Mouse (Mus musculus): ENCODE data around the gene Nr1d1.

Gene Nr1d1

DNA sequence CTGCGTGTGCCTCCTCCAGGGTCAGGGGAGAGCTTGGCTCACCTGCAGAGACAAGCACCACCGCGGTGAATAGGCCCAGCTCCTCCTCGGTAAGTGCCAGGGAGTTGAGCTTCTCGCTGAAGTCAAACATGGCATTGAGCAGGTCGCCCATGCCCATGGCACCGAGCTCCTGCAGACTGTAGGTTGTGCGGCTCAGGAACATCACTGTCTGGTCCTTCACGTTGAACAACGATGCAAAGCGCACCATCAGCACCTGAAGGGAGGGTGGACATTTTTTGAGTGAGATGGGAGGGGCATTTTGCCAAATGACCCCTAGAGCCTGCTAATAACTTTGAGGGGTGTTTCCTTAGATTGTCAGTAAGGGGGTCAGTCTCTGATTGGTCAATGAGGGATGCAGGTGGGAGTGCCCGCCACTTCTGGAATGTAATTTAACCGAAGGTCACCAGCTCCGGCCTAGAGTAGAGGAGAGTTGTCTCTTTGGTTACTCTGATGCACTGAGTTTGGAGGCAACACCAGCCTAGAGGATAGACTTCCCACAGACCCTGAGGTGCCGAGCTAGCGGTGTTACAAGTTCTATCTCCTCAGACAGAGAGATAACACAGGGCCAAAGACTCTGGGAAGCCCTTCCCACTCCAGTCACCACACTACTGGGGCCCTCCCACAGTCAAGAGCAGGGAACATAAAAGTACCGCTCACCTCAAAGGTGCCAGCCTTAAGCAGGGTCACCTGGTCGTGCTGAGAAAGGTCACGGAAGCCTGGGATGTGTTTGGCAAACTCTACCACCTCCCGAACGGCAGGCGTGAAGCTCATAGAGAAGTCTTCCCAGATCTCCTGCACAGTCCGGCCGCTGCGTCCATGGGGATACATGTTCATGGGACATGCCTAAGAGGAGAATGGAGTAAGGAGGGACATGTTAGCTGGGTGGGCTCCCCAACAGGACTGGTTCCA lies 5.9 kb downstream of the Nr1d1 start:
- no peak for DNase-seq

DNA sequence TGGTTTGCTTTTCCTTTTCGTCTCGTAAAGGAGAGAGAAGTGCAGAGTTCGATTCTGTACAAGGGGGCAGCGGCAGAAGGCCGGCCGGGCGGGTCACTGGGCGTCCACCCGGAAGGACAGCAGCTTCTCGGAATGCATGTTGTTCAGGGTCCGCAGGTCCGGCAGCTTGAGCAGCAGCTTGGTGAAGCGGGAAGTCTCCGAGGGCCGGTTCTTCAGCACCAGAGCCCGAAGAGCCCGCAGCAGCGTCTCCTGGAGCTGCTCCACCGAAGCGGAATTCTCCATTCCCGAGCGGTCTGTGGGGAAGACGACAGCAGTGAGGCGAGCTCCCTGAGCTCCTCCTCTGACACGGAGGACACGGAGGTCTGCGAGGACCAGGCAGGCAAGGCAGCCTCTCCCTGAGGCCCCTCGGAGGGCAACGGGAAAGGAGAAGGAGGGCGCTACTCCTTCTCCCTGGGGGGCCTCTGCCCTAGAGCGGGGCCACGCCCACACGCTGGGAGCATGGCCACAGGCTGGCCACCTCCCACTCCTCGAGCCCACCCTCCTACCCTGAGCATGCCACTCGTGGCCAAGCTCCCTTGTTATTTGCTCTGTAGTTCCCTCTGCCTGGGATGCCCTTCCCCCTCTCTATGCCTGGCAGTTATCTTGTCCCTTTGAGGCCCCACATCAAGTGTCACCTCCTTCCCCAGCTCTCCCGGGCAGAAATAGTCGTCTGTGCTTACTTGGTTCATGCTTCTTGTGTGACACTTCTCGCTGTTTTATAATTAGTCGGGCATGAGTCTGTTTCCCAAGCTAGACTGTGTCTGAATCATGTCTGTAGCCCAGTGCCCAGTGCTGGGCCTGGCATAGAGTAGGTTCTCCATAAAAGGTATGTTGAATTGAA lies 6.8 kb downstream of the Nr1d1 start:
- no peak for DNase-seq

DNA sequence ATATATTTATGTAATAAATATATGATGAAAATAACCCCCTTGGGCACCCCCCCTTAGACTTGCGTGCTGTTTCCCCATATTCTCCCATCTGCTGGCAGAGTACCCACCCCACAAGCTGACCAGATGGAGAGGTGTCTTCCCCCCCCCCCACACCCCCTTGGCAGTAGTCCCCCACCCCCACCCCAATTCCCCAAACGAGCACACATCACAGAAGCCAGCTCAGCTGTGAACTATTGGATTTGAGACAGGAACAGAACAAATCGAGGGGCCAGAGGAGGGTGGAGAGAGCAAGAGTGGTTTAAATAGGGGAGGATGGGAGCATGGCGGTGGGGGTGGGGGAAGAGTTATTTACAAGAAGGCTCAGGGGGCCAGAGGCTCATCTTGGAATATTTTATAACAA lies 7.4 kb downstream of the Nr1d1 start:
- DNase-seq: no peak

DNA sequence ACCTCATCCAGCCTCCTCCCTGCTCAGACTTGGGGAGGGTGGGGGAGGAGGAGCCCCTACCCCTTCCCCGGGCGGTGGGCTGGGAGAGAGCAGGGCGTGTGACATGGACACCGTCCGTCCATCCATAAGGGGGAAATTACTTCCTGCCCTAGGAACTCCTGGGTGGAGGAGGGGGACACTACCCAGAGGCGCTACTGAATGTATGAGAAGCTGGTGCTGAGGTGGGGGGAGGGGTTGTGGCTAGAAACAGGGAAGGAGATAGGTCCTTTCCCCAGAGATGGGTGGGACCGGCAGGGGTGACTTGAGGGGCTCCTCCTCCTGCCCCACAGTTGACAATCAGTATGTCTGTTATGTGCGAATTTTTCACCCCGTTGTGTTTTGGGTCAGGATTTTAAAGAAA lies 7.9 kb downstream of the Nr1d1 start:
- no peak for DNase-seq

DNA sequence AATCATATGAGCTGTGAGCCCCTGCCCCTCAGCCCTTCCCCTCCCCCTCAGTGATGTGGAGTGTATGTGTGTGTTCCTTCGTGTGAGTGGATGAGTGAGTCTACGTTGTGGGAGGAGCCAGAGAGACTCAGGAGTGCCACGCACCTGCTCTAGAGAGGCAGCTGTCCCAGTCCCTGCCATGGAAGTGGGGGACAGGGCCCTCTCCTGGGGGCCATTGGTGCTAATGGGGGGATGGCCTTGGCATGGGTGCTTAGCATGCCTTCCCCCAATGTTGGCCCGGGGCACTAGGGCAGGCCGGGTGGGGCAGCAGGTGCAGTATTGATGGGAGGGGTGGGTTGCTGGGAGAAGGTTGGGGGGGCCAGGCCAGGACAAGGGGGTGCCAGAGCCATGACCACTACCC lies 8.3 kb downstream of the Nr1d1 start:
- DNase-seq: no peak

DNA sequence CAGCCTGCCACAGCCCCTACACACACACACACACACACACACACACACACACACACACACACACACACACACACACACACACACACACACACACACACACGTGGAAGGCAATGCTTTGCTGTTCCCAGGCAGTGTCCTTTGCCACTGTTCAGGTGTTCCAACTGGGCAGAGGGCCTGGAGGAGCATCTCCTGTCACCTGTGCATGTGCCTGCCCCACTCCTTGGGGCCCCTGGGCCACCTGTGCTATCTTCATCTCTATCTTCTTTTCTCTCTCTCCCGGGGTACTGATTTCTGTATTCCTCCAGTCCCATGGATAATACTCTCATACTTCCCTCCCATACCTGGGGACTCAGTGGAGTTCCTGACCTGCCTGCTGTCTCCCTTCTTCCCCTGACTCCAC lies 8.8 kb downstream of the Nr1d1 start:
- DNase-seq: no peak

DNA sequence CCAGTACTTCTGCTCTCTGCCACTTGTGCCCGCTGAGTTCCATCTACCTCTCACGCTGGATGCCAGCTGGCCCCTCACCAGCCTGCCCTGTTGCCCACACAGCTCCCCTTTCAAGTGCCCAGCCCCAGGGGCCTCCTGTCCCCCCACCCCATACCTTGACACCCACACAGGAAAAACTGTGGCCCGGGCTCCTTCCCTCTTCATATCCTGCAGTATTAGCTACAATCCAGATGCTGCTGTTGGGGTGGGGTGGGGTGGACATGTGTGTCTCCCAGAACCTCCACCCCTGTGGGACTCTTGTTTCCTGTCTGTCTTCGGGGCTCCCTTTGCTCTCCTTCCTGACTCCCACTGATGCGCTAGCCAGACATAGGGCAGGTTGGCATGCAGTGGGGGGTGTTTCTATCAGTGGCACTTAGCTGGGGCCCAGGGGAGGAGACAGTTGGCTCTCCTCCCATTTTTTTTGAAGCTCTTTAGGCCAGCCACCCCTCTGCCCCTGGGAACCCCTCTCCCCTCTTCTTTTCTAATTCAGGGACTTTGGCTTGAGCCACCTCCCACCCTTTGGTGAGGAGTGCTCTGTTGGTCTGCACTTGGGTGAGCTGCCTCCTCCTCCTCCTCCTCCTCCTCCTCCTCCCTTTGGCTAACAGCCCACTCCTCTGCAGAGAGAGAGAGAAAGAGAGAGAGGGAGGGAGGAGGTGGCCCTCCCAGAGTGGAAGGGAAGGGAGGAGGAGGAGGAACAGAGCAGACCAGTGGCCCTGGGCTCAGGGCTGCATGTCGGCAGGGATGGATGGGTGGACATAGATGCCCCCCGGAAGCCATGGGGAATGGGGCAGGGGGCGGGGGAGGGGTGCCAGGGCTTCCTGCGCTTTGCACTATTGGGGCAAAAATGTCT lies 9.5 kb downstream of the Nr1d1 start:
- DNase-seq: no peak

DNA sequence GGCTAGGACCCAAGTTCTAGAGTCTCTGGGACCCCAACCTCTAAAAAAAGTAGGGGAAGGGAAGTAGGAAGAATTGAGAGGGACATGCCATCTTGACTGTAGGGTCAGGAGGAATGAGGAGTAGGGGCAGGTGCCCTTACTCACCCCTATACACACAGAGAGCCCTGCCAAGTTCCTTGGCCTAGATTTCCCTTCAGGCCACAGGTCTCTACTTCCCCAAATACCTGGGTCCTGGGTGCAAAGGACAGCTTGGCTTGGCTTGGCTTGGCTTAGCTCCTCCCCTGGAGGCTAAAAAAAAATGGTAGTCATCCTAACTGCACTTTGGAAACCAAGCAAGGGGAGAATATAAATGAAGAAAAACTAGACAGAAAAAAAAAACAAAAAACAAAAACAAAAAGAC lies 10.4 kb downstream of the Nr1d1 start:
- no peak for DNase-seq

DNA sequence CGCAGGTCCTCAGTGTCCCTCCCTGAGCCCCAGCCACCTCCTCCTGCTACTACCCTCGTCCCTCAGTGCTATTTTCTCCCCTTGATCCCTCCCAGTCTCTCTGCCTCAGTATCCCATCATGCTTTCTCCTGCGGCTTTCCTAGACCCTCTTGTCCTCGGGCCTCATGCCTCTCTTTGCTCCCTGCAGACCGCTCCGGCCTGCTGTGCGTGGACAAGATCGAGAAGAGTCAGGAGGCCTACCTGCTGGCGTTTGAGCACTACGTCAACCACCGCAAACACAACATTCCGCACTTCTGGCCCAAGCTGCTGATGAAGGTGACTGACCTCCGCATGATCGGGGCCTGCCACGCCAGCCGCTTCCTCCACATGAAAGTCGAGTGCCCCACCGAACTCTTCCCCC lies 11.0 kb downstream of the Nr1d1 start:
- DNase-seq: no peak

DNA sequence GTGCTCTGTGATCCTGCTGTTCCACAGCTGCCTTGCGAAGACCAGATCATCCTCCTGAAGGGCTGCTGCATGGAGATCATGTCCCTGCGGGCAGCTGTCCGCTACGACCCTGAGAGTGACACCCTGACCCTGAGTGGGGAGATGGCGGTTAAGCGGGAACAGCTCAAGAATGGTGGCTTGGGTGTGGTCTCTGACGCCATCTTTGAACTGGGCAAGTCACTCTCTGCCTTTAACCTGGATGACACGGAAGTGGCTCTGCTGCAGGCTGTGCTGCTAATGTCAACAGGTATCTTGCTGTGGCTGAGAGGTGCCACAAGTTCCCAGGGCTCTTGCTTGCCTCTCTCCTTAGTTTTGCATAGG lies 11.7 kb downstream of the Nr1d1 start:
- no peak for DNase-seq

DNA sequence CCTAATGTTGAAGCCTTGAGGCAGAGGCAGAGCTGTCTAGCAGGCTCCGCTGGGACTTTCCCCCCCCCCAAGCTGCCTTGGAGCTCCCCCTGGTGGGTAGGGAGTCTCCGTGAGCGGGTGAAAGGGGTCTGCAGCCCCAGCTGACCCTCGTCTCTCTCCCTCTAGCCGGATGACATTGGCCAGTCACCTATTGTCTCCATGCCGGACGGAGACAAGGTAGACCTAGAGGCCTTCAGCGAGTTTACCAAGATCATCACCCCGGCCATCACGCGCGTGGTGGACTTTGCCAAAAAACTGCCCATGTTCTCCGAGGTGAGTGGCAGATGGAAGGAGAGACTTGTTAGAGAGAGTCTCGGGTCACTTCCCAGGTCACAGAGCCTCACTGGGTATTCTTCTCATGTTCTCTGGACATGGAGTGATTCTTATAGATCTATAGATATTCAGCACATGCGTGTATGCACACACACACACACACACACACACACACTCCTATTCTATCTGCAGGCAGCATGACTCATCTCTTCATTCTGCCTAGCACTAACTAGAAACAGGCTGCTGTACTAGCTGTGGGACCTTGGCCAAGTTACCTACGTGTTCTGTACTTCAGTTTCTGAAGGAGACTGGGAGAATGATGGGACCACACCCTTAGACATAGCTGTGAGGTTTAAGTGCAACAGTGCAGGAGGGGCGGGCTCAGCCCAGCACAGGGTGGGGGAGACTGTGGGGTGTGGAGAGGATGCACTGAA lies 12.2 kb downstream of the Nr1d1 start:
- no peak for DNase-seq

DNA sequence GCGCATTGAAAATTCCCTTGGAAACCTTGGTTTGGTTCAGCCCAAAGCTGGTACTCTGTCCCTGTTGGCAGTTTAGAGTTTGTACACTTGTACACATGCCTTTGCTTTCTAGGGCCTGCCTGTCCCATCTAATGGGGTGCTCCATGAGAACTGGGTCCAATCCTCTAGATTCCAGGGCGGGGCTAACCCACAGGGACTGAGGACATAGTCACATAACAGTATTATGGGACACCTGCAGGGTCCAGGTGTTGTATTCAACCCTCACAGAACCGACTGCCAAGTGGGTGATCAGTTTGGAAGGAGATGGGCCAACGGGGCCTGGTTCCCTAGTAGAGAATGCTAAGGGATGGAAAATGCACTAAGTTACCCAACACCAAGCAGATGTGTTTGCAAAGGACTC lies 13.2 kb downstream of the Nr1d1 start:
- DNase-seq: no peak

DNA sequence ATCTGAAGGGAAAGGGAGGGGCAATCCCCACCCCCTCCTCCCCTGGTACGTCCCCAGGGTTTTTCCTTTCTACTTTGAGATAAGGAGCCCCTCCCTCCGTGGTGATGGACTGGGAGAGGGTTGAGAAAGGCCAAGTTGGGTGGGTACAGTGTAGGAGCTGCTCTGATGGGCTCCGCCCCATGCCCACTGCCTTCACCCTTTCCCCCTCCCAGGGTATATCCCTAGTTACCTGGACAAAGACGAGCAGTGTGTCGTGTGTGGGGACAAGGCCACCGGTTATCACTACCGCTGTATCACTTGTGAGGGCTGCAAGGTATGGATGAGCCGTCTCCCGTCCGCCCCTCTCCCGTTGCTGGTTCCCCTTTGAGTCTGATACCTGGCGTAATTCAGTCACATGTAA lies 18.4 kb downstream of the Nr1d1 start:
- no peak for DNase-seq

DNA sequence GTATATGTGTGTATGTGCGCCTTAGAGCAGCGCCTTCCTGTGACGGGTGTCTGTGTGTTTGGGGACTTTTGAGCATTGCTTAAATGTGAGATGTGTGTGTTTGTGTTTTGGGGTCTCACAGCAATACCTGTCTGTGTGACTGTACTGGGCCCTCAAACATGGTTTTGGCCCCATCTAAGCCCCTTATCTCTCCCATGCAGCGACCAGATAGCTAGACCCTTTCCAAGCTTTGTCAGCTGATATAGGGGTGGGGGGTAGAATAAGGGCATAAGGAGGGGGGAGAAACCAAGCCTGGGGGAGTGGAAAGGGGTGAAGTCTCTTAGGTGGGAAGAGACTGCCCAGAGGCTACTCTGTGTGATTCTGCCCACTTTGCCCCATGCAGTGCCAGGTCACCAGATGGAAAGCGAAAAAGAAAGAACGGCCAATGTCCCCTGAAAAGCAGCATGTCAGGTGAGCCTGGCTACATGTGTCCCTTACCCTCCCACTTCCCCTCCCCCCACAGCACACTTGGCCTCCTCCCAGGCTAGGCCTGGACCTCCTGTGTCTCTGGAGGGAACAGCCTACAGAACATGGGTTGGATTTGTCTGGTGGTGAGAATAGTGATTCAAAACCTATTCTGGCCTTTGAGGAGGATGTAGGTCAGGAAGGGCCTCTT lies 19.3 kb downstream of the Nr1d1 start:
- no peak for DNase-seq

DNA sequence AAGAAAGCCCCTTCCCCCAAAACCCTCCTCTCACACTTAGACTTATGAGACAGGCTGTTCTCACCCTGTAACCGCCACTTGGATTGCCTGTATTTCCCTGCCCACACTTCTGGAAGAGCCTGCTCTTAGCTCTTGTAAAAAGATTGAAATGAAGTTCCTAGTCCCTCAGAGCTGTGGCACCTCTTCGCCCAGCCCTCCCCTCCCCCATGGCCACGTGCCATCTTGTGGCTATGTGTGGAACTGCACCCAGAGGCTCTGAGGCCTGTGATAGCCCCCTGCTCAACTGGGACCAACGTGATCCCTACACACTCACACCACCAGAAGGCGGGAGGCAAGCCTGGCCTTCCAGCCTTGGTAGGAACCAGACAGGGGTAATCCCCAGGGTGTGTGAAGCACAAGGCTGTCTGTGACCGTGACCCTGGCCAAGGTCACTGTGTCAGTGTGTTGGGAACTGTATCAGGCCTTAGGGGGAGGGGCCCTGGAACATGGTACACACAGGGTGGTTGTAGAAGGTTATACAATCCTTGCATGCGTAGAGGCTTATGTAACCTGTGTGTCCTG lies 20.4 kb downstream of the Nr1d1 start:
- peak; percentile 60 for DNase-seq

DNA sequence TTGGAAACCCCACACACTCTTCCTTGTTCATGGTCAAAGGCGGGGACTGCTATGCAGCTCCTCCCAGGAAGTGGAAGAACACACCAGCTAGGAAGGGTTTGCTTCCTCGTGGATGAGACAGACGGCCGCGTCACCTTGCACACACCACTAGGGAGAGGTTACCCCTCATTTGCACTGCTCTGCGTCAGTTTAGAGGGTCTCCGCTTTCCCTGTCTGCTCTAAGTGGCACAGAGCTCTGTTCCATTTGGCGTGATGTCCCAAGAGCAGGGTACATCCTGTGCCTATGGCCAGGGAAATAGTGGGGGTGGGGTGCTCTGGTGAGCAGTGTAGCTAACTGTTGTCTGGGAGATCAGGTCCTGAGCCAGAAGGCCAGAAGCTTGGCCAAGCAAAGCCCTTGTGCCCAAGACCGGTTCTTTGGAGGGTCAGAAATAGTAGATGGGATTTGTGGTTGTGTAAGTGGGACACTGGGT lies 20.9 kb downstream of the Nr1d1 start:
- no peak for DNase-seq

DNA sequence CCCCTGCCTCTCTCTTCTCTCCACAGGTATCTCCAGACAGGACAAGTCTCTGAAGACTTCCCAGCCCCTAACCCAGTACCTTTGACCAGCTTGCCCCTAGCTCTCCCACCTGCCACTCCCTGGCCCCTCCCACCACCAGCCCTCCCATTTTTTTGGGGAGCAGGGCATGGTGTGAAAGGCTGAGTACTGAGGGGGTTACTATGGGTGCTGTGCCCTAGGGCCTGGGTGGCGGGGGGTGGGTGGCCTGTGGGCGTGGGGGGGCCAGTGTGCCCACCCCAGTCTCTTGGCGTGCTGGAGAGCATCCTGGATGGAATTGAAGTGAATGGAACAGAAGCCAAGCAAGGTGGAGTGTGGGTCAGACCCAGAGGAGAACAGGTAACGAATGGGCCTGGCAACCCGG lies 21.9 kb downstream of the Nr1d1 start:
- no peak for DNase-seq

DNA sequence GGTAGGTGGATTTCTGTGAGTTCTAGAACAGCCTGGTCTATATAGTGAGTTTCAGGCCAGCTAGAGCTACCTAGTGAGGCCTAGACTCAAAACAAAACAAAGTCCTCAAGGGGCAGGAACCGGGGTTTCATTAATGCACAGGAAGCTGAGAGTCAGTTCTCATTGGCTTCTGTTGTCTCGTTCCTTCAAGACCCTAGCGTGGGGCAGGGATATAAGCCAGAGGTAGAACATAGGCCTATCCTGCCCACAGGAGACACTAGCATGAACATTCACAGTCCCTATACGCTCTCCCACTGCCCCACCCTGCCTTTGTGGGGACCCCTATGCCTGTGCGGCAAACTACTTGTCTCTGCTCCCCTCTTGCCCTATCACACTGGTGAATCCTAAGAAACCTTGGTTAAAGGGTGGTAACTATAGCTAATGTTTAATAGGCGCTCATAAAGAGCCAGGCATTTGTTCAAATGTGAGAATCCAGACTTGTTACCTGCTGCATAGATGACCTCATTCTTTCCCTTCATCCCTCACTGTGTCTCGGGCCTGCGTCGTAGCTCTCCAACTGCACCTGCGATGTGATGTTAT lies 22.5 kb downstream of the Nr1d1 start:
- no peak for DNase-seq

DNA sequence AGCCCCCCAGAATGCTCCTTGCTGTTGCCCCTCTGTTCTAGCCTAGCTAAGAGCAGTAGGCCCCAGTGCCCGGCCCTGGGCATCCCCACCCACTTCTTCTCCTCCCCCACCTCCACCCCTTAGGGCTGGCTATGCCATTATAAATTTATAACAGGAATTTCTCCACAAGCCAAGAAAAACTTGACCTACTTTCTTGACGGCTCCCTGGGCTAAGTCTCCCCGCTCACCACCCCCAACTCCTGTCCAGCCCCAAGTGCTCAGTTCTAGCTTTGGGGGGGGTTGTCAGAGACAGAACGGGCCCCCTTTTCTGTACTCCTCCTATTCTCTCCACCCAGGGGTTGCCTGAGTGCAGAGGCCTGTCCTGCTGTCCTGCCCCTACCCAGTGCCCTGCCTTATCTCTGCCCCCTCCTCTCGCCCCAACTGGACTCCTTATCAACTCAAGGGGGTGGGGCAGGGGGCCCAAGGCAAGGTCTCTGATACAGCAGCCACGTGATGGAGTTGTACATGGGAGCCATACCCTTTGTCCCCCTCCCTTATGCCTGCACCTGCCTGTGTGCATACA lies 23.8 kb downstream of the Nr1d1 start:
- peak; percentile 35 for DNase-seq
